Mouse (Mus musculus): ENCODE data around the gene Rit1.
A peak's percentile ranks its signal among the peaks of the same experiment; 100 is the strongest.
"Not testable (repeated sequence)": the region's sequence is repeated elsewhere in the genome, so short reads cannot be mapped to it uniquely, and the experiment has no call there.

Rit1 gene

DNA sequence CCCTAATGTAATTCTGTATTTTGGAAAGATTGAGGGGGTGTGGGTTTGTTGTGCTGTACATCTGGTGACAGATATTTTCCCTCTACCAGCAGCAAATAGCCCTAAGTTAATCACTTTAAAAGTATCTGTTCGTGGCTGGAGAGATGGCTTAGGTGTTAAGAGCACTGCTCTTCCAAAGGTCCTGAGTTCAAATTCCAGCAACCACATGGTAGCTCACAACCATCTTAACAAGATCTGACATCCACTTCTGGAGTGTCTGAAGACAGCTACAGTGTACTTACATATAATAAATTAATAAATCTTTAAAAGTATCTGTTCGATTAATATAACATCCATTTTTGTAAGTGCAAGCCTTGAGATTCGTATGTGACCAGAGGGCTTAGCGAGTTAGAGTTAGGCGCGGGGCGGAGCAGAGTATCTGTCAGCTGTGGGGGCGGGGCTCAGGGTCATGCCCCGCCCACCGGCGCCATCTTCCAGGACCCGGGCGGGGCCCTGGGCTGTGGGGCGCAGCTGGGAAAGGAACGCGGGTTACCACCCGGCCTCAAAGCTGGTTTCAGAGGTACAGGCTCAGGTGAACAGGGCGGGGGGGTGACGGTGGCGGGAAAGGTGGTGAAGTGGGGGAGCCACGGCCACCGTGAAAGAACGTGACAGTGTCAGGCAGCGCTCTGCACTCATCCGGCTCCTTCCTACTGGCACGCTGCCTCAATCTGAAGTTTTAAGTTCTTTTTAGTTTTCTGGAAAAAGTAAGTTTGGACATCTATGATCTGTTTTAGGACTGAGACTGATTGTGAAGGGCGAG lies at the start of gene Rit1:
TSS of gene Rit1 (plus strand) at position 440 of the 799 bp plus-strand sequence.
- peak; percentile 76 to 86 for DNase-seq

- peak in 1 of 2 experiments; percentile 45 for DNase-seq
Observed at GRCm38 (mm10) chr3:88677399-88677798, 39.2 kb upstream of the Rit1 start.

- DNase-seq, result no peak
Observed at GRCm38 (mm10) chr3:88683814-88684213, 32.8 kb upstream of the Rit1 start.

DNA sequence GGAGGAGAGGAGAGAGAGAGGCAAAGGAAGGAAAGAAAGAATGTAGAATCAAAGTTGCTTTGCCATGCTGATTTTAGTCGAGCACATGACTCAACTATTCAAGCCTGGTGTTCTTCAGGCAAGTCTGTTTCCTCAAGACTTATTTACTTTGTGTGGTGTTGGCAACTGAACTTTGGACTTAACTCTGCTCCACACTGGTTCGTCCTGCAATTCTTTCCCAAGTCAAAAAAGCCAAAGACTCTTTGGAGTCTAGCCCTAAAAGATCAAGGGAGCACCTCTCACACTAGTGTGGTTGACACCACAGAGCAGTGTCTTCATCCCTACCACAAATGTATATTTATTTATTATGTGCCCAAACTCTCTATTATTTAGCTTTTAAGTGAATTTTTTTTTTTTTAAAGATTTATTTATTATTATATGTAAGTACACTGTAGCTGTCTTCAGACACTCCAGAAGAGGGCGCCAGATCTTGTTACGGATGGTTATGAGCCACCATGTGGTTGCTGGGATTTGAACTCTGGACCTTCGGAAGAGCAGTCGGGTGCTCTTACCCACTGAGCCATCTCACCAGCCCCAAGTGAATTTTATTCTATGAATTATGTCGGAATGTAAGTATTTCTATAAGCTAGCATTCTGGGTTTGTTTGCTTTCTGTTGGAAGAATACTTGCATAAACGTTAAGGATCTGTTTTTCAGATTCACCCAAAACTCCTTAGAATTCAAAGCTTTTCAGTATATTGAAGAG lies 32.2 kb upstream of the Rit1 start:
- no peak for DNase-seq

- peak; percentile 90 to 94 for DNase-seq
Observed at GRCm38 (mm10) chr3:88684980-88685941, 31.4 kb upstream of the Rit1 start, which contains the start of gene Khdc4. Khdc4 (plus strand) TSS chr3:88685803.

DNA sequence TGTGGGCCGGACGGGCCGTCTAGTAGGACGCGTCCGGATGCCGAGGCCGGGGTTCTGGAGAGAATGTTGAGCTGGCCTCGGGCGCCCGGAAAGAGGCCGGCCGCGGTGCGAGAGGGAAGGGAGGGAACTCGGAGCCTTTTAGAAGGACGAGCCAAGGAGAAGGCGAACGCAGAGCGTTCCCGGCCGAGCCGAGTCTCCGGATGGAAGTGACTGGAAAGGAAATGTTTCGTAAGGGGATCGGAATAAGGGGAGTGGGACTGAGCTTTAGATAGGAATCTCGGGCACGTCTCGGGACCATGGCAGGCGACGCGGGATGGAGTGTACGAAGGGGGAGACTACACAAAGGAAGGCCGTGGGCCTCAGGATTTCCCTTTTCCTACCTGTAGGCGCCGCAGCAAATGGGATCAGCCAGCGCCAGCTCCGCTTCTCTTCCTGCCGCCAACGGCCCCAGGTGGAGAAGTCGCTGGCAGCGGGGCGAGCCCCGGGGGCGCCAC lies 30.6 kb upstream of the Rit1 start:
- no peak for DNase-seq

DNA sequence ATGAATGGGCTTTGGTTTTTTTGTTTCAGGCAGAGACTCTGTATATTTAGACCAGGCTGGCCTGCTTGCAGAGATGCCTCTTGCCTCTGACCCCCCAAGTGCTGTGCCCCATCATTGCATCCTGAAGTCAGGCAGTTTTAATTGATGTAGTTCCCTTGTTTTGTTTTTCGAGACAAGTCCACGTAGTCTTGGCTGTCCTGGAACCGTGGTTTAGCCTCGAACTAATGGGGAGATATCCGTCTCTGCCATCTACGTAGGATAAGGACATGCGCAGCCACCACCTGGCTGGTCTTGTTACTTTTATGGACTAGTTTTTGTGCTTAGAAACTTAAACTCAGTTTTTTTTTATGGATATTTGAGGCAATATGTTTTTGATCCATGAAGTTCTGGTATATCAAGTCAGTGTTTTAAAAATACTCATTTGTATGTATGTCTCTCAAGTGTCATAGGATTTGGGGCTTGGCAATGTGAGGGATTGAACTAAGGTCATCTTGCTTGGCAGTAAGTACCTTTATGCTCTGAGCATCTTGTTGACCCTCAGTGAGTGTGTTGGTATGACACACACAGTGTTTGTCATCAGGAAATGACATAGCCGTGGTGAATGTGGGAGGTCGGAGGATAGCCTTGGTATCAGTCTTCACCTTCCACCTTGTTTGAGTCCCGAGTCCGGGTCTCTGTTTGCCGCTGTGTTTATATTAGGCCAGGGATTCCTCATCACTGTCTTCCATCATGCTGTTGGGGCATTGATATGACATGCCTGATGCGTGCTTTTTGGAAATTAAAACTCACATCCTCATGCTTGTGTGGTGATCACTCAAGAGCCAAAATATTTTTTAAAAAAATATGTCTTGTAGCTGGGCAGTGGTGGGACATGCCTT lies 29.7 kb upstream of the Rit1 start:
- DNase-seq, result no peak

- no peak for DNase-seq
Observed at GRCm38 (mm10) chr3:88689079-88689478, 27.6 kb upstream of the Rit1 start.

- no peak for DNase-seq
Observed at GRCm38 (mm10) chr3:88695545-88695944, 21.1 kb upstream of the Rit1 start.

- DNase-seq, result no peak
Observed at GRCm38 (mm10) chr3:88698051-88698450, 18.6 kb upstream of the Rit1 start.

GRCm38 (mm10) chr3:88698834-88699233 lies 17.8 kb upstream of the Rit1 start:
- no peak for DNase-seq

GRCm38 (mm10) chr3:88700247-88700646 lies 16.4 kb upstream of the Rit1 start:
- no peak for DNase-seq

GRCm38 (mm10) chr3:88701222-88701621 lies 15.4 kb upstream of the Rit1 start:
- DNase-seq, result no peak

GRCm38 (mm10) chr3:88713709-88714108 lies 2.9 kb upstream of the Rit1 start:
- DNase-seq, result no peak

- no peak for DNase-seq
Observed at GRCm38 (mm10) chr3:88714725-88715124, 1.9 kb upstream of the Rit1 start.

DNA sequence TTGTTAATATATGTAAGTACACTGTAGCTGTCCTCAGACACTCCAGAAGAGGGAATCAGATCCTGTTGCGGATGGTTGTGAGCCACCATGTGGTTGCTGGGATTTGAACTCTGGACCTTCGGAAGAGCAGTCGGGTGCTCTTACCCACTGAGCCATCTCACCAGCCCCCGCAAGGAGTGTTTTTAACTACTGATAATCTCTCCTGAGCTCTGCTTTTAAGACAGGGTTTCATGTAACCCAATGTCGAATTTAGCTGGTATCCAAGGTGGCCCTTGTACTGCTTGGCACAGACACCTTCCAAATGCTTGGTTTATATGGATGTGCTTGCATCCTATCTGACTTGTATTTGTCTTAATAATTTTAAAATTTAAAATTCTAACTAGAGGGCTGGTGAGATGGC lies 922 bp upstream of the Rit1 start:
- DNase-seq, result not testable (repeated sequence)

GRCm38 (mm10) chr3:88717198-88717798 lies 660 bp downstream of the Rit1 start:
- DNase-seq, result peak in 1 of 2 experiments; percentile 10

GRCm38 (mm10) chr3:88717831-88718230 lies 1.2 kb downstream of the Rit1 start:
- no peak for DNase-seq

DNA sequence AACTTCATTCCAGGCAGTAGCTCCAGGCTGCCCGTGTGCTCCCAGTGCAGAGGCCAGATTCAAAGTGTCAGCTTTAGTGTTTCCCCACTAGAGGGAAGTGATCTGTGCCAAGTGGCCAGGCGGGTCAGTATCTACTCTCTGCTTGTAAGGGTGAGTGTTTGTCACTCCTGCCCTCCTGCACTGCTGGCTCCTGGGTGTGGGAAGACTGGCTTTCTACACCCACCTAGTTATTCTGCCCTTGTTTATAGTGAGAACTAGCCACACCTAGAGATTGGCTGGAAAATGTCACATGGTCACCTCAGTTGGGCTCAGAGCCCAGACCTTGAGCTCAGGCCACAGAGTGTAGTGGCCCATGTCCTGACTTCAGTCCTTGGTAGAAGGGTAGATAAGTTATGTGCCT lies 2.5 kb downstream of the Rit1 start:
- no peak for DNase-seq

- DNase-seq, result no peak
Observed at GRCm38 (mm10) chr3:88736556-88736955, 19.9 kb downstream of the Rit1 start.

- DNase-seq, result peak; percentile 33 to 72
Observed at GRCm38 (mm10) chr3:88738641-88739040, 22.0 kb downstream of the Rit1 start.

Data from spleen, adult 18-20 months (tissue).